Mouse (Mus musculus) stomach, embryonic 14.5 days (tissue): ENCODE measurements around the gene Tead2. TPM values are rescaled to one million over a fixed set of nuclear protein-coding genes. Genes with fewer than 3 reads are reported as not detected.

Experiments
- ATAC-seq: fragments of 200-750 bp; cut with Nextera tagmentation; 2 replicates; pipeline ENCODE4 v1.8.0; 2017; ENCODE audit warnings: low read depth, moderate TSS enrichment; ENCODE audit not compliant: insufficient number of reproducible peaks, insufficient read depth, low FRiP score
- H3K27ac ChIP-seq: fragments of 300-500 bp; sonication (generic); 2 replicates; pipeline ENCODE4 v1.5.1; 2014; ENCODE audit warnings: mild to moderate bottlenecking, low read length, moderate library complexity, mixed read lengths
- H3K27me3 ChIP-seq: fragments of 300-500 bp; sonication (generic); 2 replicates; pipeline ENCODE4 v1.6.1; 2014; ENCODE audit warnings: low read length, control low read depth, mixed read lengths; ENCODE audit not compliant: control insufficient read depth, insufficient read depth
- H3K36me3 ChIP-seq: fragments of 300-500 bp; sonication (generic); 2 replicates; pipeline ENCODE4 v1.6.1; 2014; ENCODE audit warnings: mild to moderate bottlenecking, control low read depth, low read length, moderate library complexity, mixed read lengths; ENCODE audit not compliant: control insufficient read depth, insufficient read depth
- H3K4me1 ChIP-seq: fragments of 300-500 bp; sonication (generic); 2 replicates; pipeline ENCODE4 v1.6.1; 2014; ENCODE audit warnings: low read length, control low read depth, mixed read lengths; ENCODE audit not compliant: control insufficient read depth, insufficient read depth
- H3K4me2 ChIP-seq: fragments of 300-500 bp; sonication (generic); replicated peaks from 2 replicates; pipeline ENCODE4 v1.6.1; 2014; ENCODE audit warnings: low read depth, low read length, control low read depth
- H3K4me3 ChIP-seq: fragments of 300-500 bp; sonication (generic); 2 replicates; pipeline ENCODE4 v1.5.1; 2014; ENCODE audit warnings: low read depth, low read length, control low read depth
- H3K9ac ChIP-seq: fragments of 300-500 bp; sonication (generic); replicated peaks from 2 replicates; pipeline ENCODE4 v1.6.1; 2014; ENCODE audit warnings: low read depth, mild to moderate bottlenecking, control low read depth, low read length, moderate library complexity, mixed read lengths
- H3K9me3 ChIP-seq: fragments of 300-500 bp; sonication (generic); 2 replicates; pipeline ENCODE4 v1.6.1; 2016; ENCODE audit warnings: low read depth, low read length, control low read depth; ENCODE audit not compliant: control insufficient read depth
- WGBS: fragments of 180-500 bp; shearing (Covaris S2); extraction: QIAGEN DNeasy Blood & Tissue Kit; methylation state at CpG from one replicate; pipeline ENCODE4 v1.1.7; 2014; 5-methylcytosine and 5-hydroxymethylcytosine counted together
- polyA plus RNA-seq: library from polyadenylated mRNA; unstranded; fragments of >200 nt; fragmentation: Nextera tagmentation; extraction: Ambion mirVana; gene quantifications from 2 replicates; pipeline ENCODE4 v1.2.1, GENCODE M21; 2014

Gene Tead2
- polyA plus RNA-seq, 1 experiment from 2014 or later = 167 TPM

- no peaks in the 10 kb centered on the region for H3K4me1 ChIP-seq
Observed at GRCm38 (mm10) chr7:45182606-45183005, 32.9 kb upstream of the Tead2 start.

GRCm38 (mm10) chr7:45183672-45184071, 31.9 kb upstream of the Tead2 start:
- WGBS = 65% methylated on average over 7 of the region's 7 CpGs
- ATAC-seq = no peak

More at GRCm38 (mm10) chr7:45182606-45183005, 32.9 kb upstream of the Tead2 start:
- ATAC-seq = 0 out of 2 replicates have a peak, but pooled peaks have one; percentile 7
- Histone ChIP-seq H3K9ac (no peak overlapping the region), H3K4me3 (peak overlapping the region; percentile 19), H3K36me3 (no peaks in the 10 kb centered on the region), H3K4me2 (peak overlapping the region; percentile 41), H3K27me3 (peaks cover 57% of the 10 kb centered on the region), H3K27ac (no peak overlapping the region), H3K9me3 (no peaks in the 10 kb centered on the region)
- 19% methylated on average over 11 of the region's 11 CpGs for WGBS

GRCm38 (mm10) chr7:45185921-45186320, 29.6 kb upstream of the Tead2 start:
- peaks cover 30% of the 10 kb centered on the region for H3K27me3 ChIP-seq
- H3K4me3 ChIP-seq = no peak overlapping the region
- no peak for ATAC-seq
- no peaks in the 10 kb centered on the region for H3K36me3 ChIP-seq
- no peak overlapping the region for H3K9ac ChIP-seq
- H3K27ac ChIP-seq = no peak overlapping the region
- no peaks in the 10 kb centered on the region for H3K4me1 ChIP-seq
- no peaks in the 10 kb centered on the region for H3K9me3 ChIP-seq
- WGBS = 63% methylated on average over 7 of the region's 7 CpGs
- H3K4me2 ChIP-seq = no peak overlapping the region

More at GRCm38 (mm10) chr7:45183672-45184071, 31.9 kb upstream of the Tead2 start:
- Histone ChIP-seq H3K9me3 (no peaks in the 10 kb centered on the region), H3K4me2 (no peak overlapping the region), H3K4me1 (no peaks in the 10 kb centered on the region), H3K27ac (no peak overlapping the region), H3K4me3 (no peak overlapping the region), H3K9ac (no peak overlapping the region), H3K36me3 (no peaks in the 10 kb centered on the region), H3K27me3 (peaks cover 49% of the 10 kb centered on the region)

DNA sequence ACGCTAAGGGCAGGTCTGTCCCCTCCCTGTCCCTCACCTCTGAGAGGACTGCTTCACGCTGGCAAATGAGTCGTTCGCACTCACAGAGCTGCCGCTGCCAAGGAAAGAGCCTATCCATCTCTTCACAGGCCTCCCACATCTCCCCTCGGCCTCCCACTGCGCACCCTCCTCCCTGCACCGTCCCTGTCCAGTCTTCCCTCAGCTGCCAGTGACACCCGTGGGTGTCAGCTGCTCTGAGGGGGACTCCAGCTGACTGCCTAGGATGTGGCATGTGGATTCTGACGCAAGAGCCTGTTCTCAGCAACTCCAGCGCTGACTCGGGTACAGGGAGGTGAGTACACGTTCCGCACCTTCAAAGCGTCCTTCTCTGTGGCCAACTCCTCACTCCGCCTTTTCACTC, 26.0 kb upstream of the Tead2 start:
- H3K27ac ChIP-seq = no peak overlapping the region
- no peaks in the 10 kb centered on the region for H3K36me3 ChIP-seq
- no peak overlapping the region for H3K4me3 ChIP-seq
- H3K4me2 ChIP-seq = no peak overlapping the region
- 51% methylated on average over 16 of the region's 16 CpGs for WGBS
- no peak for ATAC-seq
- H3K27me3 ChIP-seq = 0 out of 2 replicates have a peak, but pooled peaks cover 6% of the 10 kb centered on the region
- H3K4me1 ChIP-seq = peaks cover 6% of the 10 kb centered on the region; the same call in 1 of the 2 replicates
- no peaks in the 10 kb centered on the region for H3K9me3 ChIP-seq
- no peak overlapping the region for H3K9ac ChIP-seq

- 89% methylated on average over 6 of the region's 6 CpGs for WGBS
Observed at GRCm38 (mm10) chr7:45190186-45190585, 25.4 kb upstream of the Tead2 start.

DNA sequence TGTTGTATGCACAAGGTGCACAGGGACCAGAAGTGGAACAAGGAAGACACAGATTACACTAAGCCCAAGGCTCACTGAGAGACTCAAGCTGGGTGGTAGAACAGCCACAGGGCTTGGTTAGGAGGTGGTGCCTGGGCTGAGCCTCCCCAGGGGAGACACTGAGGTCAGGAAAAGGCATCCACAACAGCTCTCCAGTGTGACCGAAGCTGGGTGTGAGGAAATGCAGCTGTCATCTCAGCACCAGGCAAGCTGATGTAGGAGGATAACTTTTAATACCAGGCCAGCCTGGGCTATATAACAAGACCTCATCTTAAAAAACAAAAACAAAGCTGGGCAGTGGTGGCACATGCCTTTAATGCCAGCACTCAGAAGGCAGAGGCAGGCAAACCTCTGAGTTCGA, 24.4 kb upstream of the Tead2 start:
- Histone ChIP-seq H3K4me3 (no peak overlapping the region), H3K36me3 (no peaks in the 10 kb centered on the region), H3K27ac (no peak overlapping the region), H3K4me2 (no peak overlapping the region), H3K9ac (no peak overlapping the region), H3K27me3 (0 out of 2 replicates have a peak, but pooled peaks cover 4% of the 10 kb centered on the region), H3K9me3 (no peaks in the 10 kb centered on the region), H3K4me1 (peaks cover 6% of the 10 kb centered on the region; the same call in 1 of the 2 replicates)
- ATAC-seq = no peak
- 53% methylated on average over 2 of the region's 2 CpGs for WGBS

More at GRCm38 (mm10) chr7:45190186-45190585, 25.4 kb upstream of the Tead2 start:
- Histone ChIP-seq H3K9me3 (no peaks in the 10 kb centered on the region), H3K4me1 (peaks cover 6% of the 10 kb centered on the region; the same call in 1 of the 2 replicates), H3K4me3 (no peak overlapping the region), H3K36me3 (no peaks in the 10 kb centered on the region), H3K4me2 (no peak overlapping the region), H3K27me3 (0 out of 2 replicates have a peak, but pooled peaks cover 4% of the 10 kb centered on the region), H3K27ac (no peak overlapping the region), H3K9ac (no peak overlapping the region)
- no peak for ATAC-seq

- peaks cover 6% of the 10 kb centered on the region; the same call in 1 of the 2 replicates for H3K4me1 ChIP-seq
- H3K4me2 ChIP-seq = no peak overlapping the region
- H3K27me3 ChIP-seq = 0 out of 2 replicates have a peak, but pooled peaks cover 2% of the 10 kb centered on the region
- WGBS = 6% methylated on average over 8 of the region's 8 CpGs
- H3K9me3 ChIP-seq = no peaks in the 10 kb centered on the region
- 0 out of 2 replicates have a peak, but pooled peaks have one; percentile 35 for ATAC-seq
- no peak overlapping the region for H3K9ac ChIP-seq
- no peak overlapping the region for H3K4me3 ChIP-seq
- H3K27ac ChIP-seq = no peak overlapping the region
- no peaks in the 10 kb centered on the region for H3K36me3 ChIP-seq
Observed at GRCm38 (mm10) chr7:45191803-45192363, 23.7 kb upstream of the Tead2 start.

DNA sequence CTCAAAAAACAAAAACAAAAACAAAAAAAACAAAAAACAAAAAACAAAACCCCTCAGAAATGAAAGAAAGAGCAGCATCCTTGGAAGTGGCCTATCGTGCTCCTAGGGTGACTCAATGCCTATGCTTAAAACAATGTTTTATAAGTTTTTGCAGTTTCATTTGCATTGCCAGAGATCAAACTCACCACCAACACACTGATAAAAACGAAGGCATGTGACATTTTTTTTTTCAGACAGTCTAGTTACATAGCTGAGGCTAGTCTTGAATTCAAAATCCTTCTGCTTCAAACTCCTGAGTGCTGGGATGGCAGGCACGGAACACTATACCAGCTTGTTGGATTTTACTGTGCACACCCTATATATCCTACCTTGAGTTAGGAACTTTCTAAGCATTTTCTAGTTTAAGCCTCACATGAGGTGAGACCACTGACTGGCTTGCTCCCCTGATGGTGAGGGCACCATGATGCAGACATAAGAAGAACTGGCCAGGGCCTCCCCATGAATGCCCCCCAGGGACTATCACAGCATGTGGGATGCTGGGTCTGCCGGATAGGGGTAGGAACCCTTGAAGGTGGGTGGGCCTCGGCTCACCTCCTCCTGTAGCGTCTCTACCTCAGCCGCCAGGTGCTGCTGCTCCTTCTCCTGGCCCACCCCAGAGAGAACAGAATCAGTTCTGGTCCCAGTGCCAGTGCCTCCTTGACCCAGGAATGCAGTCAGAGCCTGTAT, 22.8 kb upstream of the Tead2 start:
- Histone ChIP-seq H3K27ac (no peak overlapping the region), H3K9ac (no peak overlapping the region), H3K4me1 (peaks cover 6% of the 10 kb centered on the region; the same call in 1 of the 2 replicates), H3K4me3 (no peak overlapping the region), H3K36me3 (no peaks in the 10 kb centered on the region), H3K4me2 (no peak overlapping the region), H3K27me3 (no peaks in the 10 kb centered on the region), H3K9me3 (no peaks in the 10 kb centered on the region)
- no peak for ATAC-seq
- 81% methylated on average over 7 of the region's 7 CpGs for whole genome bisulfite sequencing
